8 mouse cellular contexts compared by ENCODE assay signal in the genomic region with DNA sequence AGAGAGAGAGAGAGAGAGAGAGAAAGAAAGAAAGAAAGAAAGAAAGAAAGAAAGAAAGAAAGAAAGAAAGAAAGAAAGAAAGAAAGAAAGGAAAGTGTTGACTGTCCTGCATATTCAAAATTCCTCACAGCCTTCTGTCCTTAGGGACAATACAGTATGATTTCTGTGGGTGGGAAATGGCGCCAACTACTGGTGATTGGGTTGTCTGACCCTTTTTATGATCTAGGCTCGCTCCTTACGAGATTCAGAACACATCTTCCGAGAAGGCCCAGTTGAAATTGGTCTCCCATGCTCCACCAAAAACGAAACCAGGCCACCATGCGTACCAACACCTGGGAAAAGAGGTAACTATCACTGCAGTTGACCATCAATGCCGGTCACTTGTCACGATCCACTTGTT.
A peak's percentile ranks its signal among the peaks of the same experiment; 100 is the strongest.
DNase-seq lines count a peak whose midpoint lies in the region; ATAC-seq and TF ChIP-seq lines count a peak whose summit lies in the region.

No protein-coding gene starts in this region.

- no peak for ATAC-seq in heart, embryonic 12.5 days (ENCODE audit: insufficient number of reproducible peaks, low FRiP score)
- ATAC-seq in midbrain, embryonic 13.5 days = no peak

- intact Hi-C loops in heart, adult 2 months (cut with DNase I) = loop anchor here (5.0 kb wide), 2 partner anchors 82 to 142 kb away; a partner anchor contains a TSS
- intact Hi-C loops in gastrocnemius, adult 2 months (cut with DNase I) = loop anchor here (1.0 to 5.0 kb wide), 2 partner anchors 82 to 141 kb away; a partner anchor contains a TSS

- 54% methylated on average over 8 of the region's 8 CpGs for WGBS in heart, adult 2 months
- WGBS in heart, embryonic 12.5 days = 54% methylated on average over 8 of the region's 8 CpGs
- 65% methylated on average over 8 of the region's 8 CpGs for WGBS in midbrain, embryonic 13.5 days

- H3K4me3 ChIP-seq in heart, adult 2 months = no peak overlapping the region
- no peak overlapping the region for H3K4me3 ChIP-seq in heart, embryonic 12.5 days
- H3K4me3 ChIP-seq in gastrocnemius, adult 2 months = no peak overlapping the region
- H3K4me3 ChIP-seq in midbrain, embryonic 13.5 days (replicated peaks) = no peak overlapping the region

- no peaks in the 10 kb centered on the region for H3K27me3 ChIP-seq in heart, adult 2 months (ENCODE audit: control insufficient read depth, insufficient read depth, low read length)
- no peaks in the 10 kb centered on the region for H3K27me3 ChIP-seq in heart, embryonic 12.5 days (replicated peaks)
- H3K27me3 ChIP-seq in midbrain, embryonic 13.5 days = no peaks in the 10 kb centered on the region

- H3K79me2 ChIP-seq in heart, adult 2 months (replicated peaks; ENCODE audit: control insufficient read depth, insufficient read depth, low read length) = no peaks in the 10 kb centered on the region

- H3K27ac ChIP-seq in heart, adult 2 months = no peak overlapping the region
- H3K27ac ChIP-seq in heart, embryonic 12.5 days (ENCODE audit: poor library complexity, severe bottlenecking) = no peak overlapping the region
- H3K27ac ChIP-seq in gastrocnemius, adult 2 months = no peak overlapping the region
- no peak overlapping the region for H3K27ac ChIP-seq in midbrain, embryonic 13.5 days

- H3K4me2 ChIP-seq in heart, embryonic 12.5 days = no peak overlapping the region
- H3K4me2 ChIP-seq in midbrain, embryonic 13.5 days (replicated peaks) = no peak overlapping the region

- H3K9ac ChIP-seq in heart, adult 2 months (ENCODE audit: low read depth, low read length) = no peak overlapping the region
- no peak overlapping the region for H3K9ac ChIP-seq in heart, embryonic 12.5 days
- H3K9ac ChIP-seq in midbrain, embryonic 13.5 days (replicated peaks) = no peak overlapping the region

- TF ChIP-seq CTCF in heart, adult 2 months (IDR thresholded peaks at IDR 0.05) = peak; percentile 78
- TF ChIP-seq CTCF in gastrocnemius, adult 2 months (IDR thresholded peaks at IDR 0.05) = peak; percentile 83

- no peaks in the 10 kb centered on the region for H3K4me1 ChIP-seq in heart, adult 2 months (ENCODE audit: control insufficient read depth, insufficient read depth, low read length)
- H3K4me1 ChIP-seq in heart, embryonic 12.5 days (replicated peaks) = no peaks in the 10 kb centered on the region
- H3K4me1 ChIP-seq in midbrain, embryonic 13.5 days (replicated peaks) = no peaks in the 10 kb centered on the region

- TF ChIP-seq EP300 in heart, adult 2 months (IDR thresholded peaks at IDR 0.05; ENCODE audit: insufficient read depth, low read depth, low read length) = no peak

- no peak for TF ChIP-seq POLR2A in heart, adult 2 months (IDR thresholded peaks at IDR 0.05; ENCODE audit: insufficient read depth, low read depth, low read length)

- H3K36me3 ChIP-seq in heart, adult 2 months (ENCODE audit: control insufficient read depth, insufficient read depth, low read length) = no peaks in the 10 kb centered on the region
- H3K36me3 ChIP-seq in heart, embryonic 12.5 days = no peaks in the 10 kb centered on the region
- H3K36me3 ChIP-seq in midbrain, embryonic 13.5 days = no peaks in the 10 kb centered on the region

- no peaks in the 10 kb centered on the region for H3K9me3 ChIP-seq in heart, embryonic 12.5 days (replicated peaks)
- H3K9me3 ChIP-seq in midbrain, embryonic 13.5 days = no peaks in the 10 kb centered on the region

- DNase-seq in heart, adult 2 months = peak; percentile 27 to 35
- peak; percentile 67 for DNase-seq in CD4-positive helper T cell, adult 2 months (ENCODE audit: low read depth, low spot score)
- DNase-seq in adrenal gland, adult 18-20 months (ENCODE audit: low spot score in 2 of 2) = peak; percentile 37 to 41
- peak; percentile 67 for DNase-seq in gastrocnemius, adult 2 months
- peak; percentile 6 to 18 for DNase-seq in layer of hippocampus, postnatal 14 days (ENCODE audit: low spot score in 2 of 2)
- DNase-seq in retina, embryonic 14.5 days (ENCODE audit: low spot score) = peak; percentile 64

Comparison
In these comparisons a context has a peak if more than half of its experiments do, and no peak if none do; other contexts are left out.
1. DNase-seq: peak in every context shown above with its lines; median percentile 67 in CD4-positive helper T cell, adult 2 months; 67 in gastrocnemius, adult 2 months; 64 in retina, embryonic 14.5 days; 39 in adrenal gland, adult 18-20 months; 31 in heart, adult 2 months; 12 in layer of hippocampus, postnatal 14 days.